Mouse (Mus musculus) adrenal gland, adult 2 months (tissue): Measurements from ENCODE around the gene Casq1. TPM values are rescaled to one million over a fixed set of nuclear protein-coding genes. Genes with fewer than 3 reads are reported as not detected.
A peak's percentile ranks its signal among the peaks of the same experiment; 100 is the strongest.
"Not testable (repeated sequence)": the region's sequence is repeated elsewhere in the genome, so short reads cannot be mapped to it uniquely, and the experiment has no call there.

Experiments used
- DNase-seq: peaks from one replicate; pipeline ENCODE4 v3.0.0; 2021
- long read RNA-seq: library from polyadenylated mRNA; stranded (forward); transcript quantifications from one replicate; pipeline ENCODE4 v2.0.0, GENCODE M21; 2021
- polyA plus RNA-seq: library from polyadenylated mRNA; depleted of rRNA; stranded (reverse); fragments of >200 nt; gene quantifications from 2 replicates; pipeline ENCODE4 v1.2.3, GENCODE M21; 2012; rRNA removed
- total RNA-seq, 2 experiments: library from RNA; stranded (reverse); gene quantifications; 2 replicates each; pipeline ENCODE4 v1.2.3; 2021

The Casq1 gene
- total RNA-seq: under 1 TPM; 0.31 to 0.46 TPM
- 0.13 and 0.24 TPM in 2 replicates for polyA plus RNA-seq
- long read RNA-seq: 0 reads

DNA sequence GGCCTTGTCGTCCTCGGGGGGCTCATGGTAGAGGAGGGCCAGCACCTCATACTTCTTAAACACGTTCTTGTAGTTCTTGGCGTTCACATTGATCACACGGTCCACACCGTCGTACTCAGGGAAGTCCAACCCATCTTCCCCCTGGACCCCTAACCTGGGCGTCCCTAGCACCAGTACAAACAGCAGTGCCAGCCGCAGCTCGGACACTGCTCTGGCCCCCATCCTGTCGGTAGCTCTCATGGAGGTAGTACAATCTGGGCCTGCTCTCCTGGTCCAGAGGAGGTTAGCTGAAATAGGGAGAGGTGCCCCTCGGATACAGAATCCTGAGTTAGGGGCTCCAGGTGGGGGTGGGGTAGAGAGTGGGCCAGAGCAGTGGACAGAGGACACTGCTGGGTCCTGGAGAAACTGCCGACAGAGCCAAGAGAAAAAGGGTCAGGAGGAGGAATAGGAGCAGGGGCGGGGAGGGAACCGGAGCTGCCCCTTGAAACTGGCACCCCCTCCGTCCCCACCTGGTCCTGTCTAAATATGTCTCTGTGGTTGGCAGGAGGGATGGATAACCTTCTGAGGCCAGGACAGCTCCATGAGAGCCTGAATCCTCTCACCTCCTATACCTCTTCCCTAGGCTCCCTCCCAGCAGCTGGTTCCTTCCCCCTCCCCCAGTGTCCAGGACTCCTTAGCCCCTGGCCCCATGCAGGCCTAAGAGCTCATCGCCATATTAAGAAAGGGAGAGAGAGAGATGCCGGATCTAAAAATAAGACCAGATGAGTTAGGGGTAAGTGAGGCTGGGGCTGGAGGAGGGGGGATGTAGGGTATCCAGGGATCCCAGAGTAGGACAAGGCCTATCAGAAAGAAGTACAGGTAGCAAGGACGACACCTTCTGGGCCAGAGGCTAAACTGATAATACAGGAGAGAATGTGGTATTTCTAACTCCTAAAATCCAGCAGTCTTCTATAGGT is at the start of gene Casq1:
Casq1 (minus strand) TSS at position 418 of the 956 bp plus-strand sequence.
- no peak for DNase-seq

- no peak for DNase-seq
Measured at GRCm38 (mm10) chr1:172261477-172262078, 41.9 kb upstream of the Casq1 start, which contains the start of gene Igsf8. Gene Igsf8, plus strand, starts transcription at chr1:172261641.

GRCm38 (mm10) chr1:172258314-172258713 is 38.6 kb upstream of the Casq1 start, which contains the start of gene Atp1a4:
Gene Atp1a4, minus strand, starts transcription at chr1:172258414.
- DNase-seq: no peak

GRCm38 (mm10) chr1:172247679-172248078 is 28.0 kb upstream of the Casq1 start:
- DNase-seq: peak; percentile 30

GRCm38 (mm10) chr1:172247216-172247615 is 27.5 kb upstream of the Casq1 start:
- no peak for DNase-seq

DNA sequence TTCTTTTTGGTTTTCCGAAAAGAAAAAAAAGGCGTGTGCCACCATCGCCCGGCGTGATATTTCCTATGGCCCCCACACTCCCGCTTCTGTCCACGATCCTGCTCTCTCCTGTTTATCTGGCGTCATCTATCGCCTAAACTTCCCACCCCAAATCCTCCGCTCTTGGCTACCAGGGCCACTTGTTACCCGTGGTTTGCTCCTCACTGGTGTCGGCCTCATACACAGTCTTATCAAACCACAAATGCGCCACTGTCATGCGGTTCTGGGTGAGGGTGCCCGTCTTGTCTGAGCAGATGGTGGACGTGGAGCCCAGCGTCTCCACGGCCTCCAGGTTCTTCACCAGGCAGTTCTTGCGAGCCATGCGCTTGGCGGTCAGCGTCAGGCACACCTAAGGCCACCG is 25.0 kb upstream of the Casq1 start:
- not testable (repeated sequence) for DNase-seq

- peak; percentile 26 for DNase-seq
Measured at GRCm38 (mm10) chr1:172243547-172244205, 24.0 kb upstream of the Casq1 start.

- peak; percentile 19 for DNase-seq
Measured at GRCm38 (mm10) chr1:172242401-172242800, 22.7 kb upstream of the Casq1 start.

- DNase-seq: no peak
Measured at GRCm38 (mm10) chr1:172240945-172241708, 21.5 kb upstream of the Casq1 start.

GRCm38 (mm10) chr1:172229215-172229614 is 9.5 kb upstream of the Casq1 start:
- no peak for DNase-seq

- peak; percentile 74 for DNase-seq
Measured at GRCm38 (mm10) chr1:172228209-172228608, 8.5 kb upstream of the Casq1 start.

DNA sequence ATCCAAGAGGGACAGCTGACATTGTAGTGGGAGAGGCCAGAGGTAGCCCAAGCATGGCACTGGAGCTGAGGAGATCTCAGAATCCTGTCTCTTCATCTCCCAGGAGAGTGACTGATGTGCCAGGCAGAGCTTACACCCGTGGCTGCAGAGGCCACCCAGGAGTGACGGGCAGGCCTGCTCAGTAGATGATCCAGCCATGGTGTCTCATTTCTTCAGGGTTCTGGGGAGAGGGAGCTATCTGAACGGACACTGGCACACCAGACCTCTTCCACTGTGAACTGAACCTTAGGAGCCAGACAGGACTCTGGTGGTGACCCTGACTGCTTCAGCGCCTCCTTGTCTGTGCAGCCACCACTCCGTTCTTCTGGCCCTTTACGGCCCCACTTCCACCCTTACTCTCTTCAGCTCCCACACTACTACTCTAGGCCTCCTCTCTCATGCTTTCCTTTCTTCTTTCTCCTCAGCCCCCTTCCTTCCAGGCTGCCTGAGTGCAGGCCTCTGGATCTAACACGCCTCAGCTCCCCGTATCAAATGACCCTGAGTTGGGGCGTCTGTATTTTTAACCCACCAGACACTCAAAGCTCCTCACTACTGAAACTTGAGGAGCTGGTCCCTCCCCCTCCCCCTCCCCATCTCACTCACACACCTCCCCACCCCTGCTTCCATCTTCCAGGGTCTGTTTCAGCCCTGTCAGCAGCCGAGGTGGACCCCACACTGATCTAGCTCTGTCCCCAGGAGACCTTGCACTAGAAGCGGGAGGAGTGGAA is 1.8 kb upstream of the Casq1 start:
- no peak for DNase-seq

- DNase-seq: peak; percentile 76
Measured at GRCm38 (mm10) chr1:172220414-172220813, 746 bp upstream of the Casq1 start.

- no peak for DNase-seq
Measured at GRCm38 (mm10) chr1:172218164-172218910, 1.3 kb downstream of the Casq1 start.

- peak; percentile 96 for DNase-seq
Measured at GRCm38 (mm10) chr1:172217148-172217547, 2.5 kb downstream of the Casq1 start.

DNA sequence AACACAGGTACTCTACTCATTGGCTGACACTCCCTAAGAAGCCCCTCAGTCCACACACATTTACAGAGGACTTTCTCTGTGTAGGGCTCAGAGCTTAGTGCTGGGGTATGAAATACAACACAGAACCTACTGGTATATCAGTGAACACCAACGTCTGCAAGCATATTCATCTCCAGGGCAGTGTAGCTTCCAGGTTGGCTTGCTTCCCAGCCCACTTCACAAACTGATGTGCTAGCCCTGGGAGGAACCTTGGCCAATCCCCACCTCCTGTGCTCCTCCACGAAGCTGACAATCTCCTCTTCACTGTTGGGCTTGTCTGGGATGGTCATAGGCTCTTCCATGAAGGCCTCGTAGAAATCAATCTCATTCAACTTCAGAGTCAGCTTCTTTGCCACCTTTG is 4.9 kb downstream of the Casq1 start:
- no peak for DNase-seq

DNA sequence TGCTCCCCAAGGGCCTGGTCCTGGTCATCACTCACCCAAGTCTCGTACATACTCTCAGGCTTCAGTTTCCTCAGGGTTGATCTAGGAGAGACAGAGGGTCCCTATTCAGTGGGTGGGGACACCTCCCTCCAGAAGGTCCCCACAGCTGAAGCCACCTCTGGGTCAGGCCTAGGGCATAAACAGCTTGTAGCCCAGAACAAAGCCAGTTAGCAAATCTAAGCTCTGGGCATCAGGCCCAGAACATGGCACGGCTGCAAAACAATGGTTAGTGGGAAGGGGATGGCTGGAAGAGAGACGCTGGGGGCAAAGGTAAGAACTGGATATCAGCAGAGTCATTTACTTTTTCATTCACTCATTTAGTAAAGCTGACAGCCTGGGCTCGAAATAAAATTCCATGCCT is 5.9 kb downstream of the Casq1 start:
- DNase-seq: no peak

DNA sequence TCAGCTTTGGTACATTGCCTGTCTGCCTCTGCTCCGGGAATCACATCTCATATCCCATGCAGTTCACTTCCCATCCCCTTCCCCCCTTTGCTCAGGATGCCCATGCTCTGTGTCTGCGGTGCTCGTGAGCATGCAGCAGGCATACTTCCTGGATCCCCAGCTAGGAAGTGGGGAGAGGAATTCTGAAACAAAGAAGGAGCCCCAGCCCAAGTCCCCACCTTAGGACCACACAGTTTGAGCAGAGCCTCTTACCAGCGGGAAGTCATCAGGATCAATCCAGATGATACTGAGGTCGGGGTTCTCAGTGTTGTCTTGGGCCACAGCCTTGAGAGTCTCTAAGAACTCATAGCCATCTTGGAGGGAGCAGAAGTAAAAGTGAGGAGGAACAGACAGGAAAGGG is 6.9 kb downstream of the Casq1 start:
- DNase-seq: no peak

DNA sequence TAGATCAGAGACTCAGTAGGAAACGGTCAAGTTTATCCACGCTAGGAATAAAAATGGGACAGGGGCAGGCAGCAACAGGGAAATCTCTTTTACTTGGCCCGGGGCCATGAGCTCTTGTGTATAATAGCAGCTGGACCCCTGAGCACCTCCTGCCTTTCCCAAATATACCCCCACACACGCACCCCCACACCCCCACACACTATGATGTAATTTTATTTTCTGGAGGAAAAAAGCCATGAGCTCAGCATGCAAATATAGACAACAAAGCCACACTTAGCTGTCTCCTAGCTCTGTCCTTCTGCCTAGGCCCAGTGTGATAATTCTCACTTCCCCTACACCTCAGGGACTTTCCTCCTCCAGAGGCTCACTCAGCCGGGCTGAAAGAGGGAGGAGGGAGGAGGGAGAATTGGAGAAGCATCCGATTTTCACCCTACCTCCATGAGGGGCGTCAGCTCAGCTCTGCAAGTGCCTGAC is 12.5 kb downstream of the Casq1 start:
- no peak for DNase-seq
